Mouse (Mus musculus) lung, embryonic 14.5 days (tissue): ENCODE results near the gene Hist2h2ac. TPM values are rescaled to one million over a fixed set of nuclear protein-coding genes. Genes with fewer than 3 reads are reported as not detected.
"Not testable (repeated sequence)": the region's sequence is repeated elsewhere in the genome, so short reads cannot be mapped to it uniquely, and the experiment has no call there.

Experiments used
- ATAC-seq: fragments of 200-750 bp; cut with Nextera tagmentation; 2 replicates; pipeline ENCODE4 v1.8.0; 2017; ENCODE audit warnings: mild to moderate bottlenecking, moderate TSS enrichment, moderate library complexity; ENCODE audit not compliant: insufficient read depth
- DNase-seq: peaks from one replicate; pipeline ENCODE4 v3.0.0-alpha.2; 2015
- H3K27ac ChIP-seq: fragments of 300-500 bp; sonication (generic); 2 replicates; pipeline ENCODE4 v1.5.1; 2014; ENCODE audit warnings: low read depth, mild to moderate bottlenecking, moderate library complexity
- H3K27me3 ChIP-seq: fragments of 300-500 bp; sonication (generic); 2 replicates; pipeline ENCODE4 v1.6.1; 2014; ENCODE audit warnings: low read length, control low read depth; ENCODE audit not compliant: insufficient read depth
- H3K36me3 ChIP-seq: fragments of 300-500 bp; sonication (generic); 2 replicates; pipeline ENCODE4 v1.6.1; 2014; ENCODE audit warnings: control low read depth; ENCODE audit not compliant: insufficient read depth
- H3K4me1 ChIP-seq: fragments of 300-500 bp; sonication (generic); 2 replicates; pipeline ENCODE4 v1.6.1; 2014; ENCODE audit warnings: antibody characterized with exemption, control low read depth; ENCODE audit not compliant: insufficient read depth
- H3K4me2 ChIP-seq: fragments of 300-500 bp; sonication (generic); 2 replicates; pipeline ENCODE4 v1.6.1; 2014; ENCODE audit warnings: mild to moderate bottlenecking
- H3K4me3 ChIP-seq: fragments of 300-500 bp; sonication (generic); 2 replicates; pipeline ENCODE4 v1.5.1; 2014; ENCODE audit warnings: low read depth, low read length
- H3K9ac ChIP-seq: fragments of 300-500 bp; sonication (generic); 2 replicates; pipeline ENCODE4 v1.6.1; 2014
- H3K9me3 ChIP-seq: fragments of 300-500 bp; sonication (generic); 2 replicates; pipeline ENCODE4 v1.6.1; 2016; ENCODE audit warnings: low read depth, low read length, control low read depth
- CTCF ChIP-seq: IDR thresholded peaks from 2 replicates; pipeline ENCODE4 v1.5.1; 2016; ENCODE audit warnings: antibody characterized with exemption, low read depth
- WGBS: fragments of 180-500 bp; shearing (Covaris S2); extraction: QIAGEN DNeasy Blood & Tissue Kit; methylation state at CpG from one replicate; pipeline ENCODE4 v1.1.7; 2014; 5-methylcytosine and 5-hydroxymethylcytosine counted together
- polyA plus RNA-seq: library from polyadenylated mRNA; unstranded; fragments of >200 nt; fragmentation: Nextera tagmentation; extraction: Ambion mirVana; gene quantifications from 2 replicates; pipeline ENCODE4 v1.2.1, GENCODE M21; 2014

Gene Hist2h2ac
- polyA plus RNA-seq, 1 experiment from 2014 or later, result 10.8 TPM

DNA sequence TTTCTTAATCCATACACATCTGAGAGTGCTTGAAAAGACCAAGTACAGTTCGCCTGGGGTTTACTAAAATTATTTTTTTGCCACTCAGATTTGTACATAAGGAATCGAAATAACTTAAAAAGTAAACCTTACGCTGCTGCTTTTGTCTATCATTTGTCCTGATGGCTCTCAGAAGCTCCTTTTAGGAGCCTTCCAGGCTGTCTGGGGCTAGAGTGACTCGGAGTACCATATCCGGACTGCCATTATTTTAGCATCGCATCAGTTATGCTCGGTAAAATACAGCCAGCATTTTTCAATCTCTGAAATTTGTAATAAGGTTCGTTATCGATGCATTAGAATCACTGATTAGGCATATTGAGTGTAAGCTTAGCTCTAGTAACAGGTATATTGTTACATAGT lies 20.1 kb upstream of the Hist2h2ac start:
- ATAC-seq, result no peak
- no peak for TF ChIP-seq CTCF
- 72% methylated on average over 9 of the region's 9 CpGs for WGBS
- H3K4me3 ChIP-seq, result 0 out of 2 replicates have a peak overlapping the region, but pooled peaks have one; percentile 9
- no peaks in the 10 kb centered on the region for H3K9me3 ChIP-seq
- peak overlapping the region; percentile 54 for H3K4me2 ChIP-seq
- H3K9ac ChIP-seq, result peak overlapping the region; percentile 47
- H3K27me3 ChIP-seq, result no peaks in the 10 kb centered on the region
- peak; percentile 14 for DNase-seq
- peak overlapping the region; percentile 94 for H3K27ac ChIP-seq
- no peaks in the 10 kb centered on the region for H3K36me3 ChIP-seq
- peaks cover 10% of the 10 kb centered on the region for H3K4me1 ChIP-seq

DNA sequence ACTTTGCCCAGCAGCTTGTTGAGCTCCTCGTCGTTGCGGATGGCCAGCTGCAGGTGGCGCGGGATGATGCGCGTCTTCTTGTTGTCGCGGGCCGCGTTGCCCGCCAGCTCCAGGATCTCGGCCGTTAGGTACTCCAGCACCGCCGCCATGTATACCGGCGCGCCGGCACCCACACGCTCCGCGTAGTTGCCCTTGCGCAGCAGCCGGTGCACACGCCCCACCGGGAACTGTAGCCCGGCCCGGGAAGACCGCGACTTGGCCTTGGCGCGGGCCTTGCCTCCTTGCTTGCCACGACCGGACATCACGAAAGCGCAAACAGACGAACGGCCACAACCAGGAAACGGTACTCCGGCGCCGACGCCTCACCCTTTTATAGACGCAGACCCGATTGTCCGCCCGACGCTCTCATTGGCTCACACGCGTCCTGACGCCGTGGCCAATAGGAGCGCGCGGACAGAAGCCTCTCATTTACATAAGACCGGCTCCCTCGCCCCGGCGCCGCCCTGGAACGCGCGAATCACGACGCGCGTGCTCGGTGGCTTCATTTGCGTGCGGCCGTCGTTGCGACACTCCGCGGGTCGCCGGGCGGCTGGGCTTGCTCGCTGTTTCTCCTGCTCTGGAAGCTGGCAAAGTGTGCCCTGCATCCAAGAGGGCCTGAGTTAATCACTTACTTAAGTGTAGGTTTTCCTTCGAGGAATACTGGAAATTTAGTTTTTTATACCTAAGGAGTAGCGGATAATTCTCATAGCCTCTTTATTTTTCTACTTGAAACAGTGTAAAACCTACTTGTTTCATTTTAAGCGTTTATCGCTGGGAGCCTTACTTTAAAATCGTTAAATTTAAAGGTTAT lies 19.5 kb upstream of the Hist2h2ac start, which contains the start of gene Hist2h2aa2:
Gene Hist2h2aa2, minus strand, starts transcription at position 328 of the 850 bp plus-strand sequence.
- peak within 1 kb of the TSS; percentile 54 for H3K4me2 ChIP-seq
- not testable (repeated sequence) for H3K9me3 ChIP-seq, H3K36me3 ChIP-seq, H3K4me1 ChIP-seq, H3K27me3 ChIP-seq
- WGBS, result 4% methylated on average over 28 of the region's 85 CpGs
- ATAC-seq (peak; percentile 75), DNase-seq (peak; percentile 84)
- peak within 1 kb of the TSS; percentile 94 for H3K27ac ChIP-seq
- peak within 1 kb of the TSS; percentile 47 for H3K9ac ChIP-seq
- H3K4me3 ChIP-seq, result peak within 1 kb of the TSS; percentile 29; the same call in 1 of the 2 replicates

DNA sequence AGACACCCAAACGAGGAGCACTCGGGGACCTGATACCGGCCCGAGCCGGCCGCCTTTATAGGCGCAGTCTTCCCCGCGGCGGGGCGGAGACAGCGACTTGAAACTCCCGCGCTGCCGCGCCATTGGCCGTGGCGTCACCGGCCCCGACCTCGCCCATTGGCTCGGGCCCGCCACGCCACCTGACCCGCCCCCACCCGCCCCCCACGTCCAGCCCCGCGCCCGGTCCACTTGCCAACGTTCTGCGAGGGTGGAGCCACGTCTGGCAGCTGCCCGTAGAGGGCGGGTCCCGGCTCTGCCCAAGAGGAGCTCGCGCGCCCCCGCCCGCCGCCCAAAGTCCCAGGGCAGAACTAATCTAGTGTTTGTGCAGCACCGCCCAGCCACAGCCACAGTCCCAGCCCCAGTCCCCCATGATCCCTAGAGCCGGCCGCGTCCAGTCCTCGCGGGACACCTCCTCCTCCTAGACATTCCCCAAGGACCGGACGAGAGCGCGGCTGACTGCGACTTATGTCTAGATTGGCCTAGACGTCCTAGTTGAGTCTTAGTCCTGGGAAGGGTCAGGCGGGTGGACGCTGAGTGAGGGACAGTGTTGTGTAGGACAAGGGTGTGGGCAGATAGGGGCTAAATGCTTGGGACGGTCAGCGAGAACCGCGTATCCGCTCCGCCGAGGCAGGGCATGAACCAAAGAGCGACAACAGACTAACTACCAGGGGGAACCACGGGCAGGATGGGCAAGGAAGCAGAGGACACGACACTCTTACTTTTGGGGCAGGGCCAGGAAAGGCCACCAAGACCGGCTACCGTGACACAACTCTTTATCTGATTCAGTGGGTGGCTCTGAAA lies 18.5 kb upstream of the Hist2h2ac start, which contains the start of gene Hist2h3c2:
Gene Hist2h3c2, minus strand, starts transcription at position 174 of the 840 bp plus-strand sequence.
- H3K9ac ChIP-seq, result peak within 1 kb of the TSS; percentile 71
- H3K9me3 ChIP-seq, H3K4me1 ChIP-seq, DNase-seq, H3K27me3 ChIP-seq, H3K36me3 ChIP-seq: not testable (repeated sequence)
- peak within 1 kb of the TSS; percentile 45 for H3K4me3 ChIP-seq
- H3K27ac ChIP-seq, result peak within 1 kb of the TSS; percentile 88
- under 1% methylated on average over 20 of the region's 68 CpGs for WGBS
- peak; percentile 92 for ATAC-seq
- H3K4me2 ChIP-seq, result peak within 1 kb of the TSS; percentile 89

DNA sequence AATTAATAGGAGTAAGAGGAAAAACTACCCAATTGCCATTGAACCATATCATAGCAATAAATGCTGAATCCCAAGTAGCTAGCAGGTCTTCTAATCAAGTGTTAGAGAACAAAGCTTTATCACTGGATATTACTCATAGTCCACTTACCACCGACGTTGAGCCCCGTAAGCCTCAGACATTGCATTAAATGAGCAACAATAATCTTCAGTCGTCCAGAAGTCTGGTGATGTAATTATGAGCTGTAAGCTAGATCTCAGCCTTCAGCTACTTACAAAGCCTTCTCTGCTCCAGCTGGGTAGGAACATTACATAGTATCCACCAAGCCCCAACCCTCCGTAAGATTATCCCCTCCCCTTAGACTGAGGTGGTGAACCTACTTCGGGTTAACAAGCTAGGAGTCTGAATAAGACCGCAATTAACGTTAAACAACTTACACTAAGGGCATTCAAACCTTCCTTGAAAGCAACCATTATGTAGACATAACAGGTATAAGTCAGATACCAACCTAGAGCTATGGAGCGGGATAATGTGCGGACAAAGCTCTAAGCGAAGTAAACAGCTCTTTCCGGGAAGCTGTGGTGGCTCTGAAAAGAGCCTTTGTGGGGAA lies 17.3 kb upstream of the Hist2h2ac start:
- Histone ChIP-seq H3K9me3 (no peaks in the 10 kb centered on the region), H3K27me3 (no peaks in the 10 kb centered on the region), H3K4me2 (peak overlapping the region; percentile 89), H3K4me3 (peak overlapping the region; percentile 45), H3K27ac (peak overlapping the region; percentile 88), H3K4me1 (0 out of 2 replicates have a peak, but pooled peaks cover 2% of the 10 kb centered on the region), H3K36me3 (no peaks in the 10 kb centered on the region), H3K9ac (peak overlapping the region; percentile 71)
- ATAC-seq (no peak), DNase-seq (peak; percentile 66)
- TF ChIP-seq CTCF, result no peak
- WGBS, result under 1% methylated on average over 12 of the region's 12 CpGs

DNA sequence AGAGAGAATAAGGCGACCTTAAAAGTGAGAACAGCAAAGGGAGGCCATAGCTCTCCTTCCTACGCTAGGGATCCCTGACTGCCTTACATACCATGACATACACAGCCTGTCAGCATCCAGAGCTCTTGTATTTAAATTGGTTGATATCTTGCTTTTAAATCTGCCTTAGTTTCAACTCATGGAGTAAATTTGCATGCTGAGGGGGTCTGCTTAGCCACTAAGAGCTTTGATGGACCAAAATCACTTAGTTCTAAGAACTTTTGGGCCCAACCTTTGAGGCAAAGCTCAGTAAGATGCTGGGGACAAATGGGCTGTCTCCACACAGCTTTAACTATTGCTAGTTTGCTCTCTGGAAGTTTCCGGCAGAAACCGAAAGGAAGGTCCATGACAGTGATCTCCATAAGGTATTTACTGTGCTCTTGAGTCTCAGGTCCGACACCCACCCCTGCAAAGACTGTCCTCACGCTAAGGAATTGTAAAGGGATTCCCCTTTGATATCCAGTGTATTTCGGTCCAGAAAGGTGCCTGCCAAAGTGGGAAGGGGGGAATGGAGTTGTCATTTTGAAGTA lies 16.7 kb upstream of the Hist2h2ac start:
- H3K4me3 ChIP-seq, result peak overlapping the region; percentile 45
- no peak for TF ChIP-seq CTCF
- H3K27me3 ChIP-seq, result no peaks in the 10 kb centered on the region
- DNase-seq (peak; percentile 60), ATAC-seq (no peak)
- 0 out of 2 replicates have a peak, but pooled peaks cover 2% of the 10 kb centered on the region for H3K4me1 ChIP-seq
- peak overlapping the region; percentile 88 for H3K27ac ChIP-seq
- H3K9me3 ChIP-seq, result no peaks in the 10 kb centered on the region
- H3K4me2 ChIP-seq, result peak overlapping the region; percentile 89
- H3K9ac ChIP-seq, result peak overlapping the region; percentile 71
- no peaks in the 10 kb centered on the region for H3K36me3 ChIP-seq
- 14% methylated on average over 7 of the region's 7 CpGs for WGBS

DNA sequence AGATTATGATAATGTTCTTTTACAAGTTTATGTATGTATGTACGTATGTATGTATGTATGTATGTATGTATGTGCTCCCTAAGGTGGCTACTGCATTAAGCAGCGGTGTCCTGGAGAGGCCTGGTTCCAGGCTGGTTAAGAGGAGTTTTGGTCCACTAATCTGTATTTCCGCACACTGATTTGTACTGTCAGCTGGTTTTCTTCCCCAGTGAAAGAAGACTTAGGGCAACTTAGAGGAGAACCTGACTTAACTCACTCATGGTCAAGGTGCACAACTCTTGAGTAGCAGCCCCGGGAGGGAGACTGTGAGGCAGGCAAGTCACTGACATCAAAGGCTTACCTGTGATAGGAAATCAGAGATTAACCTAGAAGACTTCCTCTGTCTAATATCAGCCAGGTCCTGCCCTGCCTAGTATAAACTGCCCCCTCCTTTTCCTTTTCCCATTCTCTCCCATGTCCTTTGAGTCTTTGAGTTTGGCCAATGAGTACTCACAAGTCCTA lies 16.2 kb upstream of the Hist2h2ac start:
- H3K36me3 ChIP-seq, result no peaks in the 10 kb centered on the region
- WGBS, result 72% methylated on average over 4 of the region's 4 CpGs
- peak overlapping the region; percentile 89 for H3K4me2 ChIP-seq
- no peak for TF ChIP-seq CTCF
- peak overlapping the region; percentile 88 for H3K27ac ChIP-seq
- H3K9me3 ChIP-seq, result no peaks in the 10 kb centered on the region
- DNase-seq, result peak; percentile 30
- no peaks in the 10 kb centered on the region for H3K27me3 ChIP-seq
- ATAC-seq, result no peak
- 0 out of 2 replicates have a peak, but pooled peaks cover 2% of the 10 kb centered on the region for H3K4me1 ChIP-seq
- peak overlapping the region; percentile 45 for H3K4me3 ChIP-seq
- peak overlapping the region; percentile 71 for H3K9ac ChIP-seq
